In genomic region chr17:25184129-25184691, GRCm38 (mm10) we compare ENCODE assay signal across 8 mouse cellular contexts. TPM values are rescaled to one million over a fixed set of nuclear protein-coding genes. Genes with fewer than 3 reads are reported as not detected.
DNase-seq lines count a peak whose midpoint lies in the region; ATAC-seq lines count a peak whose summit lies in the region.

Gene BC003965, plus strand, starts transcription at chr17:25184554.

- DNase-seq in adrenal gland, adult (ENCODE audit: inconsistent age in 2 of 2, low spot score in 1 of 2): peak; percentile 97 to 99
- peak; percentile 99 for DNase-seq in embryo, embryonic 10.5 days (ENCODE audit: low spot score)
- peak; percentile 95 for DNase-seq in gastrocnemius, postnatal 14 days
- peak; percentile 97 to 98 for DNase-seq in left cerebral cortex, postnatal 10 days (ENCODE audit: extremely low spot score in 1 of 2, low spot score in 2 of 2)
- DNase-seq in right cerebral cortex, postnatal 25 days: peak; percentile 98
- peak; percentile 92 to 98 for DNase-seq in urinary bladder, postnatal 4 days (ENCODE audit: low spot score in 2 of 2)

- peak; percentile 91 for ATAC-seq in inflammation-experienced regulatory T-cells, adult 6 months
- peak; percentile 87 for ATAC-seq in megakaryocyte-erythroid progenitor cell, adult 5-6 weeks (replicated peaks; ENCODE audit: low FRiP score, low TSS enrichment, poor library complexity, severe bottlenecking)

- intact Hi-C loops in gastrocnemius, postnatal 14 days (cut with DNase I; ENCODE audit: low total_unique reads): loop anchor here (5.0 to 10.0 kb wide), 2 partner anchors 47 to 81 kb away; no protein-coding TSS in a partner anchor
- intact Hi-C loops in left cerebral cortex, postnatal 10 days (cut with DNase I): no loop called here

RNA-seq across cellular contexts. Expression of gene BC003965, which starts in this region (rescaled TPM):
- 10 to 100 TPM; 13.0 to 13.1 TPM for total RNA-seq in gastrocnemius, postnatal 14 days (2021)
- 10 to 100 TPM; 12.9 to 16.3 (median 13.2) TPM for polyA plus RNA-seq in inflammation-experienced regulatory T-cells, adult 6 months (2017; shearing (Covaris generic))
- 10 to 100 TPM; 17.6 to 17.9 TPM for total RNA-seq in left cerebral cortex, postnatal 10 days (2021)
- 25.4 and 34.8 TPM in 2 replicates for total RNA-seq in megakaryocyte-erythroid progenitor cell, adult 5-6 weeks (2014; fragmentation: Nextera tagmentation)
- 16.3 and 18.3 TPM in 2 replicates for total RNA-seq in megakaryocyte-erythroid progenitor cell, adult 5-6 weeks (2017)

Comparison
In these comparisons a context has a peak if more than half of its experiments do, and no peak if none do; other contexts are left out.
1. Peak in every context shown above with its lines: DNase-seq and ATAC-seq.